Mouse (Mus musculus) kidney, adult 9 months (tissue): Measurements from ENCODE around the gene Cdk5rap3.

ENCODE experiments used
- DNase-seq: peaks from one replicate; pipeline ENCODE4 v3.0.0; 2022

The Cdk5rap3 gene

DNA sequence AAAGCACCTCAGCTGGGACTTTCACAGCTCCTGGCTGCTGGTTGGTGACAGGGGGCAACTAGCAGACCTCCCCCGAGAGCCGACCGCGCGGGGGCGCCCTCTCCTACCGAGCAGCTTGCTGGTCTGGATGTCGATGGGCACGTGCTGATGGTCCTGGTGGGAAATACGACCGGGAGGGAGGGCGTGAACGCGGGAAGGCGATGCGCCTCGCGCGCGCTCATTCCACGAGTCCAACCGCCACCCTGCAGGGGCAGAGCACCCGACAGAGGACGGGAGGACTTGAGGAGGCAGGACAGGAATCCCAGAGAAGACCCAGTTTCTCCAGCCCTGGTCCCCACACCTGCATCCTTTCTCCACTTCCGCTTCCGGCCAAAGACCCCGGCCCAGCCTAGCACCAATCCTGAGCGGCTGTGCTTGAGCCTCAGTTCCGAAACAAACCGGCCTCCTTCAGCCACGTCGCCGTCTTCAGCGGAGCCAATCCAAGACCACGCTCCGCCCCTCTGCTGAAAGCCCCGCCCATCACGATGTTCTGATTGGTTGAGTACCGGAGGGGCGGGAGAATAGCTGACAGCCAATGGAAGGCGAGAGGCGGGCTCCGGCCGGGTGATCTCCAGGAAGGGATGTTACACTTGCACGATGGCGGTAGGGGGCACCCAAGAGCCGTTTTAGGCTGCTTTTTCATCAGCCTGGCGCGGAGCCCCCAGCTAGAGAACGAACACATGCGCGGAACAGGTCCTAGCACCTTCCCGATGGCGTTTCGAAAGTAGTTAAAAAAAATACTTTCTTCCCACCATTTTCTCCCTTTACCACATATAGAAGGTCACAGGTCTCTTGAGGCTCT lies at the start of gene Cdk5rap3:
Cdk5rap3 (minus strand) TSS at position 453 of the 841 bp plus-strand sequence.
- peak; percentile 100 for DNase-seq

DNA sequence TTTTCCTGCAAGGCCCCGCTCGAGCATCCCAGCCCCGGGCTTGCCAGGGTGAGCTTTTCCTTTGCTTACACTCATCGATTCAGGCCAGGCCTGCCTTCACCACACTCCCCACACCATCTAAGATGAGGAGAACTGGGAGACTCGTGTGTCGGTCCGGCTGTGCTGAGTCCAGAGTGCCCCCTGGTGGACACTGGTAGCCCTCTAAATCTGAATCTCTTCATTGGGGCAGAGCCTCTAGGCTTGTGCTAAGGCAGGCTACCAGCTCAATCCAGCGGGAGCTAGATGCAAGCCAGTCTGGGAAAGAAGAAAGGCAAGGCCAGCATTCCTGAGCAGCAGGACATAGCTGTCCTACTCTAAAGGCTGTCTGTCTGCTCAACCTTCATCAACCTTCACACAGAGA lies 47.3 kb upstream of the Cdk5rap3 start:
- peak; percentile 97 for DNase-seq

DNA sequence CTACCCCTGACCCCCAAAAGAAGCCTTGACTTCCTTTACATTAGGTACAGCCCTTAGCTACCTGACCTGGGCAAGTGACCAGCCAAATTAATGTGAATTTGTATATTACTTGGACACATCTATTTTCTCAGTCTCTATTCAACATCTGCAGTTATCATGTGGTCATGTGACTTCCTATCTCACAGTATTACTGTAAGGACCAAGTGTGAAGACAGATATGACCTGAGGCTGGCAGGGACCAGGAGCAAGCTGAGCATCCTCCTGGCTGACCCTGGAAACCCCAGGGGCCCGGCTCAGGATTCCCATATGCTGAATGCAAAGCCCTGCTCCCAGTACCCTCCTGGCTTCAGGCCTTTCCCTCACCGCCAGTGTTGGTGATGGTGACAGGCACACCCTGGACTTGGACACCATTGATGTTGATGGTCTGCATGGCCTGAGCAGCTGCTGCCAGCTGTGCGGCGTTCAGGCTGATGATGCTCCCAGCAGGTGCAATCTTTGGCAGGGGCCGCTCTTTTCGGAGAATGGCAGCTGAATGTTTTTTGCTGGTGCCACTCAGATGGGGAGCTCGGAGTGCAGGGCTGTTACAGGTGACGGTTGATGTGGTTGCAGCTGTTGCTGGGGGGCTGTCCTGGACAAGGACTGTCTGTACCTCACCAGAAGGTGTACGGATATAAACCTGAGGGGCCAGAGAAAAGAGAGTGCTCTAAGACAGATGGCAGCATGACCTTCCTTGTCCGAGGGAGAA lies 40.9 kb upstream of the Cdk5rap3 start:
- DNase-seq: no peak

DNA sequence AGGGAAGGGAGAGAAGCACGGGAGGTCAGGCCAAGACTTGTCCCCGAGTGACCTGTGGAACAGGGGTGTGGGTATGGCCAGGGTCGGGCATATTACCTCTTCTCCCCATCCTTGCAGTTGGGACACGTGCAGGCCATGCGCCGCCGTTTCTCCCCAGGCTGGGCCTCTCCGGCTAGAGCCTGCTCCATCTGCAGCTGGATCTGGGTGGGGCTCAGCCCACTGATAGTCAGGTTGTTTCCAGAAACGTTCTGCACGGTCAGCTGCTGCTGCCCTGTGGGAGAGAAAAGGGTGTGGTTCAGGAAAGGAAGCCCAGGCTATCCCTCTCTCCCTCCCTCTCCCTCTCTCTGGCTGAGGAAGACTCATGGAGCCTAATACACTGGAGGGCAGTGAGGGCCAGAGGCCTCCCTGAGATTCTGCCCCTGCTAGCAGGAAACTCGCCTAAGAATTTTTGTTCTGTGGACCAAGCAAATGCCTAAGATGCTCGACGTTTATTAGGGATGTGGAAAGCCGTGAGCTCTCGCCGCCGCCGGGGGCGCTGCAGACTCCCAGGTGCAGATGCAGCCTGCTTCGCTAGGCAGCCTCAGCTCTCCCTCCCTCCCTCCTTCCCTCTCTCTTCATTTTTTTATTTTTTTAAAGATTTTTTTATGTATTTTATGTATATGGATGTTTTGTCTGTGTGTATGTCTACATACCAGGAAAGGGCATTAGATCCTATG lies 39.9 kb upstream of the Cdk5rap3 start:
- DNase-seq: no peak

DNA sequence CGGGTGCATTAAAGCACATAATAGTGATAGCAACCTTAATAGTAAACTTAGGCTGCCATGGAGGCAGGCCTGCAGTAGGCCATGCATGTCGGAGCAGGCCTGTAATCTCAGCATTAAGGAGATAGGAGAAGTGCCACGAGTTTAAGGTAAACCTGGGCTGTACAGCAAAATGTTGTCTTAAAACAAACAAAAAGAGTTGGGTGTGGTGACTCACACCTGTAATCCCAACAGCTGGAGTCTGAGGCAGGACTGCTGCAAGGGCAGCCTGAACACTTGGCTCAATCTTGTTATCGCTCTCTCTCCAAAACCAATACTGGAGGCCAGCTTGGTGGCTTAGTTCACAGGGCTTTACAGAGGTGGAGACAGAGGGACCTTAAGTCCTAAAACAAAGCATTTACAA lies 38.8 kb upstream of the Cdk5rap3 start:
- DNase-seq: no peak

DNA sequence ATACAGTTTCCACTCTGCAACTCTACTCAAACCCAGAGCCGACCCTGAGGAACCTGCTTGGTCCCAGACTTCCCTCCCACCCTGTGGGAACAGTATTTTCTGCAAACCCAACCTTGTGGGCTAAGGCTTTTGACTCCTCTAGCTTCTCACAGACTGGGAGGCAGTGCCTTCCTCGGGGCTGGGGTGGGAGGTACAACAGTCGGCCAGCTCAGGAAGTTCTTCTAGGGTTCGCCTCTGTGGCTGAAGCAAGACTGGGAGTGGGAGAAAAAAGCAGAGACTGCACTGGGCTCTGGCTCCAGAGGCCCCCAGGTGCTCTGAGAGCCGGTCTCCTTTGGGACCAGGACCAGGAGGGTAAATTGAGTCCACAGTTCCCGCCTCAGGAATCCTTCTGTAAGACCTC lies 36.6 kb upstream of the Cdk5rap3 start:
- no peak for DNase-seq

DNA sequence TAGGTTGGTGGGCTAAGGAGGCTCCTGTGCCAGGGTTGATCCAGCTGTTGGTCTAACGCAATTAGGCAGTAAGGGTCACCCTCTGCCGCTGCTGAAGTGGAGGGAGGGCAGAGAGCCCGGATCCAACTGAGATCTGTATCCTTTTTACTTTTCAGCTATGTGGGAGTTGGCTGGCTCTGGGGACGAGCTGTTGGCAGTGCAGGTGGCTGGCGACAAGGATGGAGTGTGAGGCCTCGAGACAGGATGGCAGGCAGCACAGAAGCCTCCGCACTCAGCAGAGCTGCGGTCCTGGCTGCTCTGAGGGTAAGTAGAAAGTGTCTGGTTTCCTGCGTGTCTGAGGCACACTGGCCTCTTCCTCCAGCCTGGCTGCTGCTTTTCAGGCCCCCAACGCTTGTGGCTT lies 36.1 kb upstream of the Cdk5rap3 start:
- no peak for DNase-seq

DNA sequence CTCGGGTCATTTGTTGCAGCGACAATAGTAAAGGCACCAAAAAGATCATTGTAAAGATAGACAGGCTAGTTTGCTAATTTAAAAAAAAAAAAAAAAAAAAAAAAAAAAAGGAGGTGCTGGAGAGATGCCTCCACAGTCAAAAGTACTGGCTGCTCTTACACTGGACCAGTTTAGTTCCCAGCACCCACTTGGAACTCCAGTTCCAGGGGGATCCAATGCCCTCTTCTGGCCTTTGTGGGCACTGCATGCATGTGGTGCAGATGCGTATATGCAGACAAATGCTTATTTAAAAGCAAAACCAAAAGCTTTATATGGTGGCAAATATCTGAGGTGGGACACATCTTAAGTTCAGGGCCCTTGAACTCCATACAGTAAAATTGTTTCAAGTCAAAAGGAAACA lies 34.5 kb upstream of the Cdk5rap3 start:
- no peak for DNase-seq

DNA sequence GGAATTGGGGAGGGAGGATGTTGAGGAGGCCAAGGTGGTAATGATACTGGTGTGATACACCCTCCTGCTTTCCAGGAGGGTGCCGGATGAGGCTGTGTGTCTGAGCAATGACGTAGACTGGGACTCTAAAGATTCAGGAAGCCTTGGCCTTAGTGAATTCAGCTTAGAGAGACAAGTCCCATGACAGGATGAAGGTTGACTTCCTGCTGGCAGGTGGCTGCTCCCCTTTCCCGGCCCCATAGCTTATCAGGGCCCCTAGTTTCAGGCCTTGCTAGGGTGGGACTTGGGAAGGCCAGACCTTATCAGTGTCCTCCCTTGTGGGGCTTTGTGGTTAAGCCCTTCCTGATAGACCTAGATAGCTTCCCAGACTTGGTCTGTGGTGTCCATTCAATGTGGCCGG lies 31.6 kb upstream of the Cdk5rap3 start:
- no peak for DNase-seq

DNA sequence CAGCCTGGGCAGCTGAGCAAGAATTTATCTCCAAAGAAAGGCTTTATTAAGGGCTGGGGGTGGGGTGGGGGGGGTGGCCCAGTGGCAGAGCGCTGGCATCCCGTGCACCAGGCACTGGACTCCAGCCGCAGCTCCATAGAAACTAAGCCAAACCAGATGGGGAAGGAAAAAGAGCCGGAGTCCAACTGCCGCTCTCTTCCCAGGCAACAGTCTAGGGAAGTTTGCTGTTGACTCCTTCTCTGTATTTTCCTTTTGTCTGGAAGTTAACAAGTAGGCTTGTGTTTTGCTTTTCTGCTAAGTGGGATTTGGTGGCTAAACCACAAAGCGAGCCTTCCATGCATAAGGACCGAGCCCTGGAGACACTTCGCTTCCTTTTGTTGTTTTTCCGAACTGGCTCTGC lies 30.2 kb upstream of the Cdk5rap3 start:
- no peak for DNase-seq

DNA sequence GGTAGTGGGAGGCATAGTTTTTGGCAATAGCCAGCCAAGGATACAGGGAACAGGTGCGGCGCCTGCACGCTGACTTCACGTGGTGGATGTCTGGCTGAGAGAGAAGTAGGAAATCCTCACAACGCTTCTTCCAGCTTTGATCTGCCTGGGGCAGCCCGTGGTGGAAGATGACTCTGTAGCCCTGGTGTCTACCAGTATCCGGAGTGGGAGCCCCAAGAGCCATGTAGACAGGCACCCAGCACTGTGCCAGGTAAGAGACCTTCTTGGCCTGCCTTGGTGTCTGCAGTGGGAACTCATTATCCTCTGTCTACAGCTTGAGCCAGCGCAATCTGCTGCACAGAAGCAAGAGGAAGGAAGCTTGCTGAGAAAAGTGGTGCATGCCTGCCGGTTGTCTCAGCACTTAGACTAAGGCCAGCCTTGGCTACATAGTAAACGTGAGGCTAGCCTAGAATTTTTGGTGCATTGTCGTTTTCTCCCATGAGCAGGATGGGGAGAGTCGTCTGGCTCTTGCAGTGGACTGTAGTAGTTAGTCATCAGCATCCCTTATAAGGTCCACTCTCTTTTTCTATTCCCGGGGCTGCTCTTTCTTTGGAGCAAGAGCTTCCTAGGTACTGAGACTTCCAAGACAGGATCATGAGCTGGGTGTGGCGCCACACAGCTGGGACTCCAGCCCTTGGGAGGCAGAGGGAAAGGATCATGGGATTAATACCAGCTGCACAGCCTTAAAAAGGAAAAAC lies 28.7 kb upstream of the Cdk5rap3 start:
- no peak for DNase-seq

DNA sequence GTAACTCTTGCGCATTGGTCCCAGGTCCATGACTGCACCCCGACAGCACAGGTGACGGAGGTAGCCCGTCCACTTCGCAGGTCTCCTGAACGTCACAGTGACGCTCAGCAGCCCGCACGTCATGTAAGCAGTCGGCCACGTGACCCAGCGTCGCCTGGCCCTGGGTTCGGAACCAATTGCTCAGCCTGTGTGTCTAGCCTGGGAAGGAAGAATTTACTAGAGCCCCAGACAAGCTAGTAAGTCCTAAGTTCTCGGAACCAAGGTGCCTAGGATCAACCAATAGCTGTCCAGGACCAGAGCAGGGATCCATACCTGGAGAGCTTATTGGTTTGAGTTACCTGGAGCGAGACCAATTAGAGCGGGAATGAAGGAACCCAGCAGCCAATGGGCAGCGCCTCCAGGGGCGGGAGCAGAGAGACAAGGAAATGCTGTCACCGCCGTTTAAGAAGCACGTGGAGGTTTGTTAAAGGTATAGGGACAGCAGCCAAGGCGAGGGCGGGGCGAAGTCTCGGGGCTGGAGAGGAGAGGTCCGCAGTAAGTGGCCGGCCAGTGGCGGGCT lies 27.5 kb upstream of the Cdk5rap3 start, which contains the start of gene Pnpo:
Pnpo (minus strand) TSS at position 241 of the 559 bp plus-strand sequence.
- peak; percentile 98 for DNase-seq

DNA sequence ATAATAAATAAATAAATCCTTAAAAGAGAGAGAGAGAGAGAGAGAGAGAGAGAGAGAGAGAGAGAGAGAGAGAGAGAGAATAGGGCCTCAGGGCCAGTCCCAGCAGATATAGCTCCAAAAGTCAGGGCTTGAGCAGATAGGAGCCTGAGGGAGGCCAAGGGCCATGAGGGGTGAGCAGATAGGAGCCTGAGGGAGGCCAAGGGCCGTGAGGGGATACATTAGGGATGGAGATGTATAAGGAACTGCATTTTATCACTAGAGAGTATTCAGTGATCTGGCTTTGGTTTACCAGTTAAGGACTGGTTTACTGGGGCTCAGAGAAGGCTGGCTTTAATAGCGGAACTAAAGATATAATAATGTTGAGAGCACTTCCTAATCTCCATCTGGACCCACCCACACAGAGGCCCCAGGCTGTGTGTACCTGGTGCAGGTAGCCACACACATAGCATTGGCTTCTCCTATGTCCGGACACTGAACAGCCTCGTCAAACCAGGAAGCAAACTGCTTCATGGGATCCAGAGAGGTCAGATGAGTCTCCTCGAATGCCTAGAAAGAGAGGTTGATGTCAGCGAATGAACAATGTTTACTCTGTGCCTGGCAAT lies 25.8 kb upstream of the Cdk5rap3 start:
- DNase-seq: no peak

DNA sequence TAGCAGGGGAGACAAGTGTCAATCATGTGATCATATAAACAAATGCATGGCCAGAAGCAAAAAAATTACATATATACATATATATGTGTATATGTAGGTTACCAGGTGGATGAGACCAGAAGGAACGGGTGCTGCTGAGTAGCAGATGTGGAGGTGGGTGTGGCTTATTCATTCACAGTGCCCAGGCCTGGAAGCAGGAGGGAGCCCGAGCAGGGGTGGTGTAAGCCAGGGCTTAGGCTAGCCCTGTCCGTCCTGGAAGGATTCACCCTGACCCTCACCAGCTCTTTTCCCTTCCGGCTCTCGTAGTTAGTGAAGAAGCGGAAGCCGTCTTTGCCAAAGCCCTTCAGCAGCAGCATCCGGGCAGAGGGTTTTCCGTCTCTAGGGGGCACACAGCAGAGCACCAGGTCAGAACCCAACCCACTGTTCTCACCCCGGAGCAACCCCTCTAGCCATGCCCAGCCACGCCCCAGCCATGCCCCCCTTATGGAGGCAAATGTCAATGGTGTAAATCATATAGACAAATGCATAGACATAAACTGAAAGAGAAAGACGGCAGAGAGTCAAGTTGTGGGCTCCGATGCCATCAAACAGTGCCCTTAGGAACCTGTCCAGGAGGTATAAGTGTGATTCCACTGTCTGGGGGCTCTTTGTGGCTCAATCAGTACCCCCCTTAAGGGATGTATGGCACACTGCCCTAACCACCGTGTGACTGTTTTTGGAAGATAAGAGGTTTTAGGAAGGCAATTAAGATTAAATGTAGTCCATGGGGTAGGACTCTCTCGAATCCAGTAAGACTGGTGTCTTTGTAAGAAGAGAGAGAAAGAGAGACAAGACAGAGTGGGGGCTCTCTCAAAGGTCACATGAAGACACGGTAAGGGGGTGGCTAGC lies 24.5 kb upstream of the Cdk5rap3 start:
- DNase-seq: peak; percentile 23

DNA sequence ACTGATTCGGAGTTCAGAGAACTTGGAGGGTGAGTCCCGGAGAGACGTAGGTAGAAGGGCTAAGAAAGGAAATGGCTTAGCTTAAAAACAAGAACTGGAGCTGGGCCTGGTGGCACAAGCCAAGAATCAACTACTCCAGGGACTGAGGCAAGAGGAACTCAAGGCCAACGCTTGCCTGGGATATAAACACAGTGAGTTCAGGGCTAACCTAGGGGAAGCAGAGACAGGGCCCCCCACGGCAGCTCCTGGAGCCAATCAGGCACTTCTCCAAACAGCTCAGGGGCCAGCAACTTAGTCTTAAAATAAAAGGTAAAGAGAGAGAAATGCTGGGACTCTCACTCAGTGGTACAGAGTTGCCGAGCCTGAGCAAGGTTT lies 22.1 kb upstream of the Cdk5rap3 start:
- no peak for DNase-seq

DNA sequence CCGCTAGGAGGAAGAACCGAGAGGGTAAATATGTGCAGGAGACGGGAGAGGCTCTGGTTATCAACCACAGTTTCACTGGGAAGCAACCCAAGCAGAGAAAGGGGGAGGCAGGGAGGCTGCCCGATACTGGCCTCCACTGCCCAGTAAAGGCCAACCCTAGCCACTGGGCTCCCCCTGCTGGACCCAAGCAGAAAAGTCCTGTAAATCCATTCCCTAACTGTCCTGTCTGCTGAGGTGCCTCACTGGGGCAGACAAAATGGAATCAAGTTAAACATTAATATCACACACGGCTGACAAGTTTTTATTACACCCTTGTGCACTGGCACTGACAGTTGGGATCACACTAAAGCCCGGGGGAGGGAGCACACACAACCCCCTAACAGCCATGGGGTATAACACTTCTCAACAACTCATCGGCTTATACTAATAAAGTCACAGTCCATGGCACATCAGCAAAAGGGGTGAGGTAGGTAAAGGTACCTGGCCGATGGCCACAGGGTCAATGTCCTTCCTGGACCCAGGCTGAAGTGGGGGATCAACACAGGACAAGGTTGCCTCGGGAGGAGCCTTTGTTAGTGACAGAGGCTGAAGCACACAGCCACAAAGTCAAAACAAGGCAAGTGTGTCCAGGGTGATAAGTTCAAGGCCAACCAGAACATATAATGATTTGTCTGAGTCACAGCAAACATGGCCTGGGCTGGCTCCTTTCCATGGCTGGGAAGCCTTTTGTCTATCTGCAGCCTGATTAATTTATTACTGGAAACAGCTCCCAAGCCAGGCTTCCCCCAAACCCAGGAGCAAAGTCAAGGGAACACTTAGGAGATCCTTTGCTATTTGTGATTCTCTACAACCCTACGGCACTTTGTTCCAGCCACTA lies 21.5 kb upstream of the Cdk5rap3 start:
- peak; percentile 94 for DNase-seq

DNA sequence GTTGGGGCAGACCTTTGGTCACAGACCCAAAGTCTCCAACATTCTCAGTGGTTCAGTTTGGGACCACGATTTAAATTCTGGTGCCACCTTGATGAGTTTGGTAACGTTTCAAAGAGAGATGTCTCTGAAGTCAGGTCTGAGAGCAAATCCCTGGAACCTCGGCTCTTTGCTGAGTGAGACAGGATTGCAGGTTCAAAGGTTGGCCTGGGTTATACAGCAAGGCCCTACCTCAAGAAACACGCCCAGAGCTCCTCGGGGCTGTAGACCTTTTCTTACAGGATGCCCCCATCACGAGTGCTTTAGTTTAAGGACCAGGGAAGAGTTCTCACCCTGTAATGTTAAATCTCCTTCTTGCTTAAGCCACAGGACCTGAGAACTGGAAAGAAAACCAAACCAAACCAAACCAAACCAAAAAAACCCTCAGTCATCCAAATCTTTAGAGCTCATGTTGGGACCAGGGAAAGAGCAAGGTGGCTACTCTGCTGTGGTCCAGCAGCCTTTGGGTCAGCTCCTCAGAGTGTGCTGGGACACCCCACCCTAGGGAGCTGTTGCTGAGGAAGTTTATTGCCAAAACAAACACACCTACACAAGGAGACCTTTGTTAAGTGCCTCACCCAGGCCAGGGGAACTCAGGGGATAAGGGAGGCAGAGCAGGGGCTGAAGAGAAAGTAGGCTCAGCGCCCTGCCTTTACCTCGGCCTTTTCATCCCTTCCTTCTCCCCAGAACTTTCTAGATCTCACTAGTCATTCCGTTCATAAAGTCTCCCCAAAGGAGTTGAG lies 19.8 kb upstream of the Cdk5rap3 start:
- peak; percentile 54 for DNase-seq

DNA sequence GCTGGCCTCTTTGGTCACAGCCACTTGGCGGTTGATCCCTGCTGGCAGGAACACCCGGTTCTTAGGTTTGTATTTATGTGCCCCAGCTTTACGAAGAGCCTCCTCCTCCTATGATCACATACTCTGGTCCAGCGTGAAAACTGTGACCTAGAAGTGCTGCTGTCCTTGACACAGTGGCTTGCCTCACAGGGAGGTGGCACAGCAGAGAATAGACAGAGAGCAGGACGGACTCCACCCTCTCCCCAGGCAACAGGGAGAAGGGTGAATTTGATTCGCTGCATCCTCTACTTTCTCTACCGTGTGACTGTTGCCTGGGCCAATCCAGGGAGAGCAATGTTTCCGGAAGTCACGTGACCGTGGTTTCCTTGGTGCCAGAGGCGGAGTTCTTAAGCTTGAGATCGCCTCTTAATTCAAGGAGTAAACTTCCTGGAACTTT lies 18.6 kb upstream of the Cdk5rap3 start:
- DNase-seq: peak; percentile 99
